Mouse (Mus musculus): ENCODE results near the gene Tmem184c.
A peak's percentile ranks its signal among the peaks of the same experiment; 100 is the strongest.

The Tmem184c gene

GRCm38 (mm10) chr8:77610374-77610969 lies at the start of gene Tmem184c:
Gene Tmem184c (minus strand): TSS chr8:77610698.
- DNase-seq (ENCODE audit: low read depth, low spot score): peak; percentile 97

DNA sequence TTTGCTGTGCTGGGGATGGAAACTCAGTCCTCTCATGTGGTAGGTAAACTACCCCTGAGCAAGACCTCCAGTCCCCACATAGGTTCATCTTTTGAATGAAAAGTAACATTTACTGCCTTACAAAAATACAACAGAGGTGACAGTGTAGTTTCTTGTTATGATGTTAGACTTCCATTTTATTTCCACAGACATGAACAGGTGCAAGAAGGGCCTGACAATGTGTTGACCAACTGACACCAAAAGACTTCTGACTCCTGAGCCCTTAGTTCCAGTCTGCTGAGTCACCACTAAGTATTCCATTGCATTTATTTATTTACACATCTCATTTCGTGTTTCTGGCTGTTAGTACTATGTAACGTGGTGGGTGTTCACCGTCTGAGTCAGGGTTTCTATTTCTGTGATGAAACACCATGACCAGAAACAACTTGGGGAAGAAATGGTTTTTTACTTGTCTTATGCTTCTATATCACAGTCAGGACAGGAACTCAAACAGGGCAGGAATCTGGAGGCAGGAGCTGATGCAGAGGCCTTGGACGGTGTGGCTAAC lies 49.1 kb upstream of the Tmem184c start:
- no peak for DNase-seq (ENCODE audit: low read depth, low spot score)

DNA sequence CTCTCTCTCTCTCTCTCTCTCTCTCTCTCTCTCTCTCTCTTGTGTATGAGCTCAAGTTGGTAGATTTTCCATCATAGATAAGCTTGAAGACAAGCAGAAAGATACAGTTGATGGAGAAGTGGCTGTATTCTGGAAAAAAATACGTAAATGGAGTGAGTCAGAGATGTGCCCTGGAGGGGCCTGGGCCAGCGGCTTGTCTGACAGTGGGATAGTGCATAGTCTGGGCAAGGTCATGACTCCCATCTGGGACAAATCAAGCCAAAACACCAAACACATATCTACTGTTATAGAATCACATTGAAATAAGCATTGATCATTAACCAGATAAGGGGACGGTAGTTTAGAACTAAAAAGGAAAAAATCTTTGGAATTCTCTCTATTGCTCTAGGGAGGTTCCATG lies 47.9 kb upstream of the Tmem184c start:
- no peak for DNase-seq (ENCODE audit: low read depth, low spot score)

- no peak for DNase-seq (ENCODE audit: low read depth, low spot score)
Measured at GRCm38 (mm10) chr8:77650646-77651190, 40.2 kb upstream of the Tmem184c start.

GRCm38 (mm10) chr8:77640093-77640839 lies 29.8 kb upstream of the Tmem184c start:
- DNase-seq (ENCODE audit: low read depth, low spot score): no peak

DNA sequence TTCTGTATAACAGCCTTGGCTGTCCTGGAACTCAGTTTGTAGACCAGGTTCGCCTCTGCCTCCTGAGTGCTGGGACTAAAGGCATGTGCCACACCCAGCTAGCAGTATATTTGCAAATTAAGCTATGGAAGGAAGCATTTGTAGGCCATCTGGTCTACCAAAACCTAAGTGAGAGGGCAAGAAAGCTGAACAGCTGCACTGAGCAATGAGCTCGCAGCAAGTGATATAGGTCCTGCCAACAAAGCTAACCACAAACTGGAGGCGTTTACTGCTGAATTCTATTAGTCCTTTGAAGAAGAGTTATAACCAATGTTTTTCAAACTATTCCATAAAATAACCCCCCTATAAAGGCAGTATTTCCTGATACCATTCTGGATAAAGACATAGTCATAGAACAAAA lies 27.1 kb upstream of the Tmem184c start:
- no peak for DNase-seq (ENCODE audit: low read depth, low spot score)

- DNase-seq (ENCODE audit: low read depth, low spot score): no peak
Measured at GRCm38 (mm10) chr8:77634035-77634434, 23.5 kb upstream of the Tmem184c start.

GRCm38 (mm10) chr8:77633211-77633610 lies 22.7 kb upstream of the Tmem184c start:
- no peak for DNase-seq (ENCODE audit: low read depth, low spot score)

DNA sequence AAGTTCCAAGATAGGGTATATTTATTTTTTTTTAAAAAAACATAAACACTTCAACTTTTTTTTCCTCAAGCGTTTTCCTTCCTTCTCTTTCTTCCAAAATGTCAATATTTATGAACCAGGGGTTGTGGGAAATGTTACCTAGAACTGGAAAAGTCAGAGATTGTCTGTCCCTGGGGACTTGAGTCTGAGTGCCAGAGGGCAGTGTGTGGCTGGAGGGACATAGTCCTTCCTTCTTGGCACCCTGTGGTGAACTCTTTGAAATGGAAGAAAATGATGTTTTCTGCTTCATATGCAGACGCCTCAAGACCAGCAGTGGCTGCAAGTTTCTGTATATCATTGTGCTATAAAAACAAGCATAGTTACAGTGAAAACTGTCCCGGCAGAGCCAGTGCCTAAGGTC lies 20.2 kb upstream of the Tmem184c start:
- DNase-seq (ENCODE audit: low read depth, low spot score): no peak

DNA sequence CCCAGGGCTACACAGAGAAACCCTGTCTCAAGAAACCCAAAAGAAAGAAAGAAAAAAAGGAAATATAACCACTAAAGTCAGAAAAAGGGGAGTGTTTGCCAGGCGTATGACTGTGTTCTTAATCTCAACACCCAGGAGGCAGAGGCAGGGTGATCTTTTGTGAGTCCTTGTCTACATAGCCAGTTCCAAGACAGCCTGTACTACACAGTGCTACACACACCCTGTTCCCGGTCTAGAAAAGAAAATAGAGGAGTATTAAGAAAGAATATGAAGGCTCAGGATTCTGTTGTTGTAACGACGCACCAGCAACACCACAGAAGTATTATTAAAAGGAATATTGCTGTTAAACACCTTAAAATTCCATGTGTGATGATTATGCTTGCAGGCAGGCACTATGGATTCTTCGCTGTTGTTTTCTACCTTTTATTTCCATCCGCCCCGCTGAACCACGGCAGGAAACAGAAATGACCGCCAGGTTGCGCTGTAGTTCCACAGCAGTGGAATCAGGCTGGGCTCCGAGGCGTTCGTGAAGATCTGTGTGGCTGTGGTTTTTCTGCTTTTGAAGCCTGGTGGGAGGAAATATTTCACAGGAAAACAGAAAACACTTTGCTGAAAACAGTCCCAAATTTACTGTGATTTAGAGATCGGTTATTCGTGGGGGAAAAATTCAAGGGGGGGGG lies 19.5 kb upstream of the Tmem184c start:
- DNase-seq (ENCODE audit: low read depth, low spot score): peak; percentile 34

DNA sequence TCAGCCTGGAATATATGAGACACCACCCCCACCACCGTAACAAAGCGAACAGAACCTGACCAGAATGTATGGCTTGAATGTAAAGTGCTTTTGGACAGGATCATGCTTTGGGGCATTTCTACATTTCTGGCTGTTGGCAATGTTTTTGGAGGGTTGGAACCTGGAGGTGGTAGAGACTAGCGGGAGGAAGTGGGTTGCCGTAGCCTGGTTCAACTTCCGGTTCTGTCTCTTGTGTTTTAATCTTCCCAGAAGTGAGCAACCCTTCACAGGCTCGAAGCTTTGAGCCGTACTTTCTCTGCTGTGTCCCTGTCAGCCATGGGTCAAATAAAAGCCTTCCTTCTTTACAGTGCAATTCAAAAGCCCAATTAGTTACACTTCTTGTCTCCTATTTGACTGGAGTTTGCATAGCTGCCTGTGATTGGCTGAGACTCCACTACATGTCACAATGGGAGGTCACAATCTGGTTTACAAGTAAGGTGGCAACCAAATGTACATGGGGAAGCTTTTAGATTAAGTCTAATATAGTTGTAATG lies 13.2 kb upstream of the Tmem184c start:
- no peak for DNase-seq (ENCODE audit: low read depth, low spot score)

DNA sequence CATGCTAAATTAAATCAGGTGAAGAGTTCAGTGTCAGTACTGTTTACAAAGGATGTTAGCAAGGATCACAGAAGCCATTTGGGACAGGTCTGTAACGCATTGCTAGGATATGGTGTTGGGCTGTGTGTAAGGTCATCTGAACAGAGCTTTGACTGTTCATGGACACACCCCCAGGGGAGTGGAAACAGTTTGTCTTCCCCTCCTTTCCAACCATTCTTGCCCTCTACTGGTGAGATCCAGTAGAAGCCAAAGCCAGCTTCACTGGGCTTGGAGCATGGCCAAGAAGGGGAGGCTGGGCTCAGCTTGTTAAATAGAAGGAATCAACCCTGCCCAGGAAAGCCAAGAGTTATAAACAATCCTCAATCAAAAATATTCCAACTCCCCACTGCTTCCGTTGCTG lies 7.4 kb upstream of the Tmem184c start:
- DNase-seq (ENCODE audit: low read depth, low spot score): no peak

GRCm38 (mm10) chr8:77609621-77610020 lies 877 bp downstream of the Tmem184c start:
- DNase-seq (ENCODE audit: low read depth, low spot score): no peak

DNA sequence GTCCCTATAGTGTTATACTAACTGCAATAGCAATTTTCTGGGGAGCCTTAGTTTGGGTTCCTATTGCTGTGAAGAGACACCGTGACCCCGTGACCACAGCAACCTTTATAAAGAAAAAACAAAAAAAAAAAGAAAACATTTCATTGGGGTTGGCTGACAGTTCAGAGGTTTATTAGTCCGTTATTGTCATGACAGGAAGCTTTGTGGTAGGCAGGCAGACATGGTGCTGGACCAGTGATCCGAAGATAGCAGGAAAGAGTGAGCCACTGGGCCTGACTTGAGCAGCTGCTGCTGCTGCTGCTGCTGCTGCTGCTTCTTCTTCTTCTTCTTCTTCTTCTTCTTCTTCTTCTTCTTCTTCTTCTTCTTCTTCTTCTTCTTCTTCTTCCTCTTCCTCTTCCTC lies 26.3 kb downstream of the Tmem184c start:
- no peak for DNase-seq (ENCODE audit: low read depth, low spot score)

- no peak for DNase-seq (ENCODE audit: low read depth, low spot score)
Measured at GRCm38 (mm10) chr8:77577674-77578073, 32.8 kb downstream of the Tmem184c start.

GRCm38 (mm10) chr8:77574229-77574628 lies 36.3 kb downstream of the Tmem184c start:
- no peak for DNase-seq (ENCODE audit: low read depth, low spot score)

- DNase-seq (ENCODE audit: low read depth, low spot score): no peak
Measured at GRCm38 (mm10) chr8:77561441-77561840, 49.1 kb downstream of the Tmem184c start.

- DNase-seq (ENCODE audit: low read depth, low spot score): no peak
Measured at GRCm38 (mm10) chr8:77552491-77552890, 58.0 kb downstream of the Tmem184c start.

GRCm38 (mm10) chr8:77549881-77550580 lies 60.5 kb downstream of the Tmem184c start:
- peak; percentile 25 for DNase-seq (ENCODE audit: low read depth, low spot score)

GRCm38 (mm10) chr8:77549121-77549706 lies 61.3 kb downstream of the Tmem184c start, which contains the start of gene Prmt9:
Gene Prmt9 (plus strand): TSS chr8:77549397.
- DNase-seq (ENCODE audit: low read depth, low spot score): peak; percentile 92
